Mouse (Mus musculus): Measurements from ENCODE around the gene Kirrel3.

Gene Kirrel3

DNA sequence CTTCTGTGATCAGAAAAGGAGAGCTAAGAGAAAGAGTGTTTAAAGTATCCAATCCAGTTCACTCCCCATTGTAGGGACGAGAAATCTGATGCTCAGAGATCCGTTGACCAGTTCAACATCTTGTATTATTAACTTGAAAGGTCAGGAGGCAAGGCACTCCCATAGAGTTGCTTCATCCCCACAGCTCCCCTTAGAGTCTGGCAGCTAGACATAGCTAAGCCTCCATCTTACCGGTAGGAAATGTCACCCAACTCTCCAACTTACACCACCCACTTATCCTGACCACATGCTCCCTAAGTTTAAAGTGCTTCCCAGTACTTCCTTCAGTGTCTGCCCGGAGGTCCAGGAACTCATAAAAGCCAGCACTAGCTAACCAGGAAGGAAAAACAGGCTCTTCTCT lies 202.7 kb downstream of the Kirrel3 start:
- no peak for DNase-seq (ENCODE audit: low read depth, low spot score)

DNA sequence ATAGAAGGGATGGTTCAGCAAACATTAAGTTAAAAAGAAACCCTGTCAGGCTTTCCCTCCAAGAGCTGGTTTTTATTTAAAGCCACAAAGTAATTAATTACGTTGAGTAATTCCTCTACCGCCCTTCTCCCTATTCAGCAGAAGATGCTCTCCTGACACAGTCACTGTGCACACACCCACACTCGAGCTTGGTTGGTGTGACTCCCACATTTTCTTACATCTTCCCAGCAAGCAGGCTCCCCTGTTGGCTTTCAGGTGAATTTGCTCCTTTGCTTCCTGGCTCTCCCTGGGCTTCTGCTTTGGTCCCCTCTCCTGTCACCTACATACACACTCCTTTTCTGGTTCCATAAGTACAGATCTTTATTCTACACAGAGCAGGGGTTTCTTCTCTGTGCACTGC lies 203.7 kb downstream of the Kirrel3 start:
- DNase-seq (ENCODE audit: low read depth, low spot score), result no peak

DNA sequence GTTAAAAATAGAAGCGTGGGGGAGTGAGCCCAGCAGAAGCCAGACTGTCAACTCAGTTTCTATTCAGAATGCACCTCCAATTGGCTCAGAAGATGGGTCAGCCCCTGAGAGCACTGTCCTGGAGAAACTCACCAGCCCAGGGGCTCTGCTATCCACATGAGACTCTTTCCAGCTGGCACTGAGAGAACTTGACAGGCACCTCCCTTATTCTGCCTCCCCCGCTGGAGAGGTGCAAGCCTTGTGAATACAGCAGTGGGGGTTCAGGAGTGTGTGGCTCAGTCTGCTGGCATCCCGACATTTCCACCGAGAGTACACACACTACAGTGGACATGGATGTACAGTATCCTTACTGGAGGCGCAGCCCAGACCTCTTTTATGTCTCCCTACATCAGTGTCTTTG lies 210.0 kb downstream of the Kirrel3 start:
- no peak for DNase-seq (ENCODE audit: low read depth, low spot score)

GRCm38 (mm10) chr9:34703547-34704300 lies 218.0 kb downstream of the Kirrel3 start:
- no peak for DNase-seq (ENCODE audit: low read depth, low spot score)

DNA sequence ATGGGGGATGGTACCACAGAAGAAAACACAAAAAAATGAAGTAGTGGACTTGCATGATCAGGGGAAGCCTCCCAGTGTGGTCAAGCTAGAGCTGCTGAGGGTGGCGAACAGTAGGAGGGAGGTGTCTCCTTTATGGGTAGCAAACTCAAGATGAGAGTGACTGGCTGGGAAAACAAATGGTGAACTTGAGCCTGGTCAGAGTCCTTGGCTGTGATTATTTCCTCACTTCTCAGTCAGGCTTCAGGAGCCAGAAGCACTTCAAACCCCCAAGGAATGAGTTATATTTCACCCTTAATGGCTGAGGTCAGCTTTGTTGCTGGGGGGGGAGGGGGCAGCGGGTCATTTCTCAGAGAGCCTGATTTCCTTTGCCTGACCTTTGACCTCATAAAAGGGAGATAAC lies 218.7 kb downstream of the Kirrel3 start:
- DNase-seq (ENCODE audit: low read depth, low spot score), result no peak

GRCm38 (mm10) chr9:34706350-34706873 lies 220.7 kb downstream of the Kirrel3 start:
- no peak for DNase-seq (ENCODE audit: low read depth, low spot score)

DNA sequence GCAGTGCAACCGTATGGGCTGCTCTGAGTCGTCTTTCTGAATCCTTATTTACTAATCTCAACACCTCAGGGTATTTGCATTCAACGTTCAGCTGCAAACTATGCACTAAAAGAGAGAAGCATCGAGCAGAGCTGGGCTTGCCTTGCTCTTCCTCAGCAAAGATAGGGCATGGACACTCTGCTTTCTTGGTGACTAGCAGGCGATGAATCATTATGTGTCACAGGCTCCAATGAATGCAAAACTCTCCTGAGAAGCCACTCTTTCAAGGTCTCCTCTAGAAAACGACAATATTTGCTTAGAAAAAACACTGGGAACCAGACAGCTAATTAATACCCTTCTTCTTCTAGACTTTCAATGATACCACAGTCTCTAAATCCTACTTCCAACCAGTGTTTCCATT lies 223.0 kb downstream of the Kirrel3 start:
- no peak for DNase-seq (ENCODE audit: low read depth, low spot score)

DNA sequence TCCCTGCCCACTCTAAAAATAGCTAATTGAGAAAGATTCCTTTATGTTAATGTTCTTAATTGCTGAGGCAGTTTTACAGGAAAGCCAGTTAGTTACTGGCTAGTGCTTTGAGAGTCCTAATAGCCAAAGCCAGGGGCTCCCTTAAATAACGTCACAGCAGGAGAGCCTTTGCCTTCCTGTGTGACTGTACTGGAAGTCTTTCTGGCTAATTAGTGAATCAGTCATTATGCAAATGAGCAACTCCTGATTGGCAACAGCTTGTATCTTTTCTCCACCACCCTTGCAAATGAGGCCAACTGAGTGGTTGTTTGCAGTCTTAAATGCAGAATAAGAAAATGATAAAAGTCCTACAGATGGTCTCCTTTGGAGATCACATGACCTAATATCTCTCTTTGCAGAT lies 226.3 kb downstream of the Kirrel3 start:
- no peak for DNase-seq (ENCODE audit: low read depth, low spot score)

- DNase-seq (ENCODE audit: low read depth, low spot score), result no peak
These were observed 227.3 kb downstream of the Kirrel3 start for GRCm38 (mm10) chr9:34712996-34713395.

- no peak for DNase-seq (ENCODE audit: low read depth, low spot score)
These were observed 227.8 kb downstream of the Kirrel3 start for GRCm38 (mm10) chr9:34713462-34713926.

DNA sequence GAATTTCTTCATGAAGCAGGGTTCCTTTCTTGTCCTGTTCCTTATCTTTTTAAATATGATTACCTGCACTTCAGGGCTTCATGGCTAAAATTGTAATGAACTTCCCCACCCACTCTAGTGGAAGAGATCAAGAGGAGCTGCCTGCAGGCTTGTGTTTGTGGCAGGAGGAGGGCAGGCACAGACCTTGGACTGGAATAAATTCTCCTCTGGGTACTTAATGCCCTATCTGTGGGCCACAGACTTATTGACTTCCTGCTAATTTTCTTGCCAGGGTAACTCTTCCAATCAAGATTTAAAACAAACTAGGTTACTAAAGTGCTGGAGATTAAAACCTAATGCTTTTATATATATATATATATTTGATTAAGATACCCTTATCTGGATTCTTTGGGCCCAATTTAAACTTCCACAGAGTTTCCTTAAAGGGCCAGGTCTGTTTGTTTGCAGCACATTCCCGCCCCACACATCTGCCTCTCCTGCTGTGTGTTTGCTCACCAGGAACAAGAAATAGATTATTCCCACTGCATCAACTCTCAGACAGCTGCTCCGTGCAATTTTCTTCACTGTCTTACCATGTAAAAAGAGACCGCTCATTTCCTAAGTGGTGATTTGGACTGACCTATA lies 229.4 kb downstream of the Kirrel3 start:
- no peak for DNase-seq (ENCODE audit: low read depth, low spot score)

- DNase-seq (ENCODE audit: low read depth, low spot score), result no peak
These were observed 230.8 kb downstream of the Kirrel3 start for GRCm38 (mm10) chr9:34716476-34716875.

DNA sequence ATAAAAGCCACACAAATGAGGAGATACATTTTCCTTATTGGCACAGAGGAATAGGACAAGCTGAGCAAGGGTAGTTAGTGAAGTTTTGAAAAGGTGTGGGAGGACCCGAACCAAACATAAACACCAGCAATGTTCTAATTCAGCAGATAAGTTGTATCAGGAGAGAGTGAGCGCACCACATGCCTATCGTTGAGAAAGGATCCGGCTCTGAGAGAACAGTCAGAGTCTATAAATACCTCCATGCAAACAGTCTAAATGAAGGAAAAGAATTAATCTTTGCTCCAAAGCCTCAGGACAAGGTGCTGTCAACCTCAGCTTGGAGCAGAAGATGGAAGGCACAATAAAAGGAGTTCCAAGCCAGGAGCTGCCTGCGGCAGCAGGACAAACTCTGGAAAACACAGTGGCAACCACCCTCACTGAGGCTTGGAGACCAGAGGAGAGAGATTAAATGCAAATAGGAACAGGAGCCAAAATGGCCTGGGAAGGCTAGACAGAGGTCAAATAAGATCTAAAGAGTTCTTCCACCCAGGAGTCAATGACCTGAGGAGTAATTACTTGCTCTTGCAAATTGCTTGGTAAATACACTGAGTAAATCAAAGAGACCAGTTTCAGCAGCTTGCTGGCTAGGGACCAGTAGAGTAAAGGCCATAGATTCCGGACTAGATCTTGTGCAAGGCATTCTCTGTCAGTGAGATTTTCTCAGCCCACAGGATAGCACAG lies 235.9 kb downstream of the Kirrel3 start:
- DNase-seq (ENCODE audit: low read depth, low spot score), result no peak

GRCm38 (mm10) chr9:34722198-34722550 lies 236.5 kb downstream of the Kirrel3 start:
- no peak for DNase-seq (ENCODE audit: low read depth, low spot score)

GRCm38 (mm10) chr9:34732507-34732906 lies 246.8 kb downstream of the Kirrel3 start:
- DNase-seq (ENCODE audit: low read depth, low spot score), result no peak

DNA sequence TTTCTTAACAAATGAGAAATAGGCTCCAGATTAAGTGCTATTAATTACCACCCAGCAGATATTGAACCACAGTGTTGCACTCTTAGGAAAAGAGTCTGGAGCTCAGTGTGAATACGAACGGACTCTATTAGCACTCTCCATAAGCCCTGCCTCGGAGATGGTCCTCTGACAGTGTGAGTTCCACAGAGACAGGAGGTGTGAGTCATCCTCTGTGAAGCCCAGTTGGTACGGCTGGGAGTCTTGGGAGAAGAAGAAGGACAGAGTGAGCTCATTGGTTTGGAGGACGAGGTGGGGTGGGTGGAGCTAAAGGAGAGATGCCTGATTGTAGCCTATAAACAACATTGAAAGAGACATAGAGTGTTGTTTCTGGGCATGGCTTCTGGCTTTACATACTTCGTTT lies 247.9 kb downstream of the Kirrel3 start:
- DNase-seq (ENCODE audit: low read depth, low spot score), result no peak

GRCm38 (mm10) chr9:34734991-34735390 lies 249.3 kb downstream of the Kirrel3 start:
- no peak for DNase-seq (ENCODE audit: low read depth, low spot score)

- DNase-seq (ENCODE audit: low read depth, low spot score), result no peak
These were observed 253.7 kb downstream of the Kirrel3 start for GRCm38 (mm10) chr9:34739431-34739830.

DNA sequence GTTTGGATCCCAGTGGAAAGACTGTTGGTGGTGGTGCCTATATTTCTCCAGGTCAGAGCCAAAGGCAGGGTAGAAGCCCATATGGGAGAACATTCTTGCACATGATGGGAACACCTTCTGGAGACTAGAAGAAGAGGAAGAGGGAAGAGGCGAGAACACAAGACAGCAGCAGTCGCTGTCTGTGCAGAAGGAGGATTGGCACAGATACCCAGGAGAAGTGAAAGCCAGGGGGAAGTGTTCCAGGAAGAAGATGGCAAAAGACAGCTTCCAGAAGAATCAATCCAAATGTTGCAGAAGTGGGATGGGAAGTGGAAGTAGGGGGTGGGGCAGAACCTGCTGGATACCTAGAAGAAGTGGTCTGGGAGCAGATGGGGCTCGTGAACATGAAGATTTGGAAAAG lies 255.1 kb downstream of the Kirrel3 start:
- no peak for DNase-seq (ENCODE audit: low read depth, low spot score)

DNA sequence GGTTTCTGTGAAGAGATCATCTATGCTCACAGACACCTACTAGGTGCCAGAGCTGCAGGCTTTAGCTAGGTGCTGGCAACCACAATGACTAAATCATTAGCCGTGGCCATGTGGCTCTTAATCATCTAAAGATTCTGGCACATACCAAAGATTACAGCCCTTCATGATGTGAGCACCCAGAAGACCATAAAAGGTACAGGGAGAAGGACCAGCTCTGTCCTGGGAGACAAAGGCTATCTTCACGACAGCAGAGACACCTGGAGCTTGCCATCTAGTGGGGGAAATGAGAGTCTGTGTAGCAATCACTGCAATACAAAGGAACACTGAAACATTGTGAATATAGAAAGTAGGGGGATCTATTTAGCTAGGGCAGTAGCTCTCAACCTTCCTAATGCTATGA lies 262.3 kb downstream of the Kirrel3 start:
- DNase-seq (ENCODE audit: low read depth, low spot score), result no peak

DNA sequence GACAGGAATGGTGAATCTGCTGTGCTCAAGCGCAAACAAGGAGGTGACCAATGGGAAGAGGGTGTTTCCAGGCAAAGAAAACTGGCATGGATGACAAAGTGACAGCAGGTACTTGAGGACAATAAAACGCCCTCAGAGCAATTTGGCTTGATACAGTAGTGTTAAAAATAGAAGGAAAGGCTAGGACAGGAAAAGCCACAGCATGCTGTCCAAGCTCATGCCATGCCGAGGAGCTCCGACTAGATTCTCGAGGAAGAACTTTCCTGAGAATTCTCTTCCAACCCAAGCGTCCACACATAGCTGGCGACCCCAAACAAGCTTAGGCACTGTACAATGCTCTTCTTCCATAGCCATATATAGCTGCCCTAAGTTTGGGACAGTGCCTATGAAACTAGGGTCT lies 263.5 kb downstream of the Kirrel3 start:
- DNase-seq (ENCODE audit: low read depth, low spot score), result no peak

- no peak for DNase-seq (ENCODE audit: low read depth, low spot score)
These were observed 264.2 kb downstream of the Kirrel3 start for GRCm38 (mm10) chr9:34749877-34750276.

DNA sequence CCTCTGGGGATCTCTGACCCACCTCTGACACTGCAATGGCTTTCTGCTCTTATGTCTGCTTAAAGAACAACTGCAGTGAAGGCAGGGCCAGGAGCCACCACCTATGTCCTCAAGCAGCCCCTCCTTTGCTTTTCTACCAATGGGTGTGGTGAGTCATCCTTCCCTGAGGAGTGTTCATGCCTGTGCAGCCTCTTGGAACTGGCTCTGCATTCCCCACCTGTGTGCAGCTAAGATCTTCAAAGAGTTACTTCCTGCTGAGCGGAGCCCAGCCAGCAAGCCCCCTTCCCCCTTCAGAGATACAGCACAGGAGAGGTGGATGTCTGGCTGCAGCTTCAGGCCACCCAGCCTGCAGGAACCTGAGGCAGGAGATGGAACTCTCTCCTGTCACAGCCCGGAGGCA lies 265.2 kb downstream of the Kirrel3 start:
- DNase-seq (ENCODE audit: low read depth, low spot score), result no peak
